Mouse (Mus musculus): ENCODE results near the gene Oxsm. TPM values are rescaled to one million over a fixed set of nuclear protein-coding genes. Genes with fewer than 3 reads are reported as not detected.

Gene Oxsm
- 39.7 TPM for polyA plus RNA-seq (2014; fragmentation: Illumina TruSeq; extraction: RNeasy Lipid Tissue Mini Kit (QIAGEN cat#74804); ENCODE audit: low read depth, low replicate concordance)

GRCm38 (mm10) chr14:16249171-16249874, at the start of gene Oxsm, which contains the start of gene Ngly1:
Gene Oxsm, minus strand, starts transcription at chr14:16249808.
Gene Ngly1, plus strand, starts transcription at chr14:16249280.

Other genes starting within 250 kb of the Oxsm start
- 67.5 TPM for gene Ngly1, start 528 bp downstream of the Oxsm start, polyA plus RNA-seq (2014; fragmentation: Illumina TruSeq; extraction: RNeasy Lipid Tissue Mini Kit (QIAGEN cat#74804); ENCODE audit: low read depth, low replicate concordance)
- gene Top2b, start 115.4 kb upstream of the Oxsm start, polyA plus RNA-seq (2014; fragmentation: Illumina TruSeq; extraction: RNeasy Lipid Tissue Mini Kit (QIAGEN cat#74804); ENCODE audit: low read depth, low replicate concordance): 67.8 TPM